Mouse (Mus musculus): ENCODE data around the gene Gm19426.
A peak's percentile ranks its signal among the peaks of the same experiment; 100 is the strongest.
"Not testable (repeated sequence)": the region's sequence is repeated elsewhere in the genome, so short reads cannot be mapped to it uniquely, and the experiment has no call there.

Gene Gm19426

GRCm38 (mm10) chr2:84750115-84750514, 6.7 kb upstream of the Gm19426 start:
- no peak for DNase-seq (ENCODE audit: low read depth, low spot score)

GRCm38 (mm10) chr2:84744126-84744525, 671 bp upstream of the Gm19426 start:
- peak; percentile 64 for DNase-seq (ENCODE audit: low read depth, low spot score)

- DNase-seq (ENCODE audit: low read depth, low spot score), result peak; percentile 64
These were observed 788 bp downstream of the Gm19426 start for GRCm38 (mm10) chr2:84742451-84743283.

- DNase-seq (ENCODE audit: low read depth, low spot score), result no peak
These were observed 1.5 kb downstream of the Gm19426 start for GRCm38 (mm10) chr2:84741841-84742450.

GRCm38 (mm10) chr2:84740608-84741333, 2.7 kb downstream of the Gm19426 start:
- peak; percentile 75 for DNase-seq (ENCODE audit: low read depth, low spot score)

- DNase-seq (ENCODE audit: low read depth, low spot score), result peak; percentile 68
These were observed 5.1 kb downstream of the Gm19426 start for GRCm38 (mm10) chr2:84738271-84738911.

- DNase-seq (ENCODE audit: low read depth, low spot score), result peak; percentile 24
These were observed 6.0 kb downstream of the Gm19426 start for GRCm38 (mm10) chr2:84737451-84737925.

- DNase-seq (ENCODE audit: low read depth, low spot score), result peak; percentile 9
These were observed 6.9 kb downstream of the Gm19426 start for GRCm38 (mm10) chr2:84736312-84737161.

GRCm38 (mm10) chr2:84735346-84735920, 8.0 kb downstream of the Gm19426 start:
- peak; percentile 14 for DNase-seq (ENCODE audit: low read depth, low spot score)

GRCm38 (mm10) chr2:84734919-84735318, 8.5 kb downstream of the Gm19426 start:
- no peak for DNase-seq (ENCODE audit: low read depth, low spot score)

- DNase-seq (ENCODE audit: low read depth, low spot score), result peak; percentile 34
These were observed 9.0 kb downstream of the Gm19426 start for GRCm38 (mm10) chr2:84734351-84734864.

- DNase-seq (ENCODE audit: low read depth, low spot score), result peak; percentile 79
These were observed 9.7 kb downstream of the Gm19426 start, which contains the start of gene Ypel4 for GRCm38 (mm10) chr2:84733579-84734300. Gene Ypel4 (plus strand): TSS chr2:84734058.

- no peak for DNase-seq (ENCODE audit: low read depth, low spot score)
These were observed 11.1 kb downstream of the Gm19426 start for GRCm38 (mm10) chr2:84732394-84732793.

- DNase-seq (ENCODE audit: low read depth, low spot score), result no peak
These were observed 12.2 kb downstream of the Gm19426 start for GRCm38 (mm10) chr2:84731206-84731605.

GRCm38 (mm10) chr2:84728191-84728590, 15.3 kb downstream of the Gm19426 start:
- not testable (repeated sequence) for DNase-seq (ENCODE audit: low read depth, low spot score)

- DNase-seq (ENCODE audit: low read depth, low spot score), result peak; percentile 100
These were observed 16.1 kb downstream of the Gm19426 start, which contains the start of gene Clp1 for GRCm38 (mm10) chr2:84727172-84727858. Gene Clp1 (minus strand): TSS chr2:84727350.

GRCm38 (mm10) chr2:84726716-84727115, 16.7 kb downstream of the Gm19426 start:
- no peak for DNase-seq (ENCODE audit: low read depth, low spot score)

- DNase-seq (ENCODE audit: low read depth, low spot score), result no peak
These were observed 17.7 kb downstream of the Gm19426 start for GRCm38 (mm10) chr2:84725770-84726169.

- no peak for DNase-seq (ENCODE audit: low read depth, low spot score)
These were observed 19.6 kb downstream of the Gm19426 start for GRCm38 (mm10) chr2:84723856-84724255.

All from 3T3-L1 (cell line).